Mouse (Mus musculus): ENCODE data around the gene Tspo. TPM values are rescaled to one million over a fixed set of nuclear protein-coding genes. Genes with fewer than 3 reads are reported as not detected.

The Tspo gene
- polyA plus RNA-seq, 1 experiment from 2014 or later: 202 TPM

- Histone ChIP-seq H3K4me3 (replicated peaks) (no peak overlapping the region), H3K9ac (no peak overlapping the region; the same call in 1 of the 2 replicates), H3K9me3 (replicated peaks) (no peaks in the 10 kb centered on the region), H3K4me2 (no peak overlapping the region), H3K27ac (replicated peaks) (peak overlapping the region; percentile 48; the same call in 1 of the 2 replicates), H3K27me3 (no peaks in the 10 kb centered on the region), H3K4me1 (replicated peaks) (peaks cover 60% of the 10 kb centered on the region), H3K36me3 (replicated peaks) (peaks cover 9% of the 10 kb centered on the region)
- WGBS (ENCODE audit: insufficient replicate concordance): 25% methylated on average over 4 of the region's 4 CpGs
- no peak for ATAC-seq (ENCODE audit: insufficient read depth)
Measured at GRCm38 (mm10) chr15:83601185-83601584, 37.8 kb downstream of the Tspo start.

DNA sequence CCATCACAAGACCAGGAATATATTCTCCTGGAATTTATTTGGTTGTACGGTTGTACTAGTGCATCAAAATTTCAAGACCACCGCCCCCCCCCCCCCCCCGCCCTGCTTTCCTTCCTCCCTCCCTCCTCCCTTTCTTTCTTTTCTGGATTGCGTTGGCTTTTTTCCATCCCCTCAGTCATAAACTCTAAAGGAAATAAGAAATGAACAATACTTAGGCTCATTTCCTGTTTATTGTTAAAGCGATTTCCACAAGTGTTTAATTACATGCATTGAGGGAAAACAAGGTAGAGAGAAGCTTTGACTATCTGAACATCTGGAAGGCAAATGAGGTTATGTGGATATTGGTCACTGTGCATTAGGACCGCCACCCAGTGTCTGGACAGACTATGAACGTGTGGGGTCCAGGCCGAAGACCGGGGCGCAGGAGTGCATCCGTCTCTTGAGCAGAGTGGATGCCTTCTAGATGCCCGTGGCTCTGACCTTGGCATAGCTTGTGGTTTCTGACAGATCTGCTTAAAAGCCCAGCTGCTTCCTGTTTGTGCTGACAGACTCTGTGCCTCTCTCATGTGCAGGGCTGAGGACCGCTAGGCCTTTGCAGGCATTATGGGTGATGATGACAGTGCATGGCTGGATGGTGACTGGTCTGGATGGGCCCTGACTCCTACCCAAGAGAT, 39.1 kb downstream of the Tspo start:
- H3K9me3 ChIP-seq (replicated peaks): no peaks in the 10 kb centered on the region
- H3K9ac ChIP-seq: no peak overlapping the region
- H3K27ac ChIP-seq (replicated peaks): no peak overlapping the region
- no peak for ATAC-seq (ENCODE audit: insufficient read depth)
- H3K4me3 ChIP-seq (replicated peaks): no peak overlapping the region
- peaks cover 62% of the 10 kb centered on the region for H3K4me1 ChIP-seq (replicated peaks)
- no peak overlapping the region for H3K4me2 ChIP-seq
- H3K36me3 ChIP-seq (replicated peaks): peaks cover 5% of the 10 kb centered on the region
- 44% methylated on average over 13 of the region's 13 CpGs for WGBS (ENCODE audit: insufficient replicate concordance)
- no peaks in the 10 kb centered on the region for H3K27me3 ChIP-seq

GRCm38 (mm10) chr15:83603046-83603396, 39.6 kb downstream of the Tspo start:
- H3K9me3 ChIP-seq (replicated peaks): no peaks in the 10 kb centered on the region
- no peak overlapping the region for H3K4me2 ChIP-seq
- H3K27me3 ChIP-seq: no peaks in the 10 kb centered on the region
- ATAC-seq (ENCODE audit: insufficient read depth): no peak
- H3K9ac ChIP-seq: no peak overlapping the region
- H3K36me3 ChIP-seq (replicated peaks): no peaks in the 10 kb centered on the region
- 79% methylated on average over 1 of the region's 1 CpGs for WGBS (ENCODE audit: insufficient replicate concordance)
- no peak overlapping the region for H3K4me3 ChIP-seq (replicated peaks)
- H3K4me1 ChIP-seq (replicated peaks): peaks cover 66% of the 10 kb centered on the region
- no peak overlapping the region for H3K27ac ChIP-seq (replicated peaks)

DNA sequence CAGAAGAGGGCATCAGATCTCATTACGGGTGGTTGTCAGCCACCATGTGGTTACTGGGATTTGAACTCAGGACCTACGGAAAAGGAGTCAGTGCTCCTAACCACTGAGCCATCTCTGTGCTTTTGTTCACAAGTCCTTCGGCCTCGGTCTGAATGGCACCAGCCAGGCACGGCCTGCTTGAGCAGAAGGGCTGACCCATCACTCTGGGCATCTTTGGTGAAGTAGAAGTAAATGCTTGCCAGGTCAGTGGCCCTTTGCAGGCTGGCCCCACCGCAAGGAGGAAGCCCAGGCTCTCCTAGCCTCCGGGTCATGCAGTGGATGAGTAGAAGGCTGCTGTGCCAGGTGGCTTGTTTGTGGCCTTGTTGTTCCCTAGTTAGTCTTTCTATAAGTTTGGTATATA, 40.0 kb downstream of the Tspo start:
- Histone ChIP-seq H3K4me3 (replicated peaks) (no peak overlapping the region), H3K36me3 (replicated peaks) (no peaks in the 10 kb centered on the region), H3K27ac (replicated peaks) (peak overlapping the region; percentile 38; the same call in 1 of the 2 replicates), H3K9me3 (replicated peaks) (no peaks in the 10 kb centered on the region), H3K4me1 (replicated peaks) (peaks cover 66% of the 10 kb centered on the region), H3K4me2 (no peak overlapping the region), H3K9ac (no peak overlapping the region), H3K27me3 (no peaks in the 10 kb centered on the region)
- 84% methylated on average over 7 of the region's 7 CpGs for WGBS (ENCODE audit: insufficient replicate concordance)
- ATAC-seq (ENCODE audit: insufficient read depth): no peak

GRCm38 (mm10) chr15:83606216-83606615, 42.8 kb downstream of the Tspo start:
- Histone ChIP-seq H3K4me1 (replicated peaks) (peaks cover 55% of the 10 kb centered on the region), H3K9me3 (replicated peaks) (no peaks in the 10 kb centered on the region), H3K9ac (no peak overlapping the region), H3K4me3 (replicated peaks) (no peak overlapping the region), H3K27ac (replicated peaks) (peak overlapping the region; percentile 43), H3K27me3 (no peaks in the 10 kb centered on the region), H3K36me3 (replicated peaks) (no peaks in the 10 kb centered on the region), H3K4me2 (peak overlapping the region; percentile 61)
- ATAC-seq (ENCODE audit: insufficient read depth): peak; percentile 40
- WGBS (ENCODE audit: insufficient replicate concordance): 80% methylated on average over 11 of the region's 11 CpGs

DNA sequence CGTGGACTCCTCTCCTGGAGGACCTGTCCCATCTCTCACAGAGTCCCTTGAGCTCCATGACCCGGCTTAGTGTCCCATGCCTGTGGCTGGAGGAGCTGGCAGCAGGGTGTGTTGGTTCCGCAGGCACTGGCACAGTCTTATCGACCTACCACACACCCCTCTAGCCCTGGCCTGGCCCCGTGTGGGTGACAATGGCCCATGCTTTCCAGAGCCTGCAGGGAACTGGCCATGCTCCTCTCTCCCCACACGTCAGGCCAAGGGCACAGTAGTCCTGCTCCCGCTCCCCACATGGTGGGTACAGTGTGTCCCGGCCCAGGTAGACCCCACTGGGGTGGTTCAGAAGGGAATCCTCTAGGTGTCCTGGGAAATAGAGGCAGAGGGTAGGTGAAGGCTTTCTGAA, 43.3 kb downstream of the Tspo start:
- 53% methylated on average over 8 of the region's 8 CpGs for WGBS (ENCODE audit: insufficient replicate concordance)
- Histone ChIP-seq H3K27ac (replicated peaks) (peak overlapping the region; percentile 43), H3K4me1 (replicated peaks) (peaks cover 51% of the 10 kb centered on the region), H3K9ac (peak overlapping the region; percentile 34; the same call in 1 of the 2 replicates), H3K36me3 (replicated peaks) (no peaks in the 10 kb centered on the region), H3K4me2 (peak overlapping the region; percentile 61), H3K9me3 (replicated peaks) (no peaks in the 10 kb centered on the region), H3K4me3 (replicated peaks) (peak overlapping the region; percentile 14), H3K27me3 (no peaks in the 10 kb centered on the region)
- peak; percentile 91 for ATAC-seq (ENCODE audit: insufficient read depth)

- peak overlapping the region; percentile 34; the same call in 1 of the 2 replicates for H3K9ac ChIP-seq
- H3K4me1 ChIP-seq (replicated peaks): peaks cover 48% of the 10 kb centered on the region
- H3K4me2 ChIP-seq: peak overlapping the region; percentile 61
- 40% methylated on average over 15 of the region's 15 CpGs for WGBS (ENCODE audit: insufficient replicate concordance)
- H3K36me3 ChIP-seq (replicated peaks): no peaks in the 10 kb centered on the region
- H3K27me3 ChIP-seq: no peaks in the 10 kb centered on the region
- H3K27ac ChIP-seq (replicated peaks): peak overlapping the region; percentile 43
- peak overlapping the region; percentile 14 for H3K4me3 ChIP-seq (replicated peaks)
- no peaks in the 10 kb centered on the region for H3K9me3 ChIP-seq (replicated peaks)
- peak; percentile 60 for ATAC-seq (ENCODE audit: insufficient read depth)
Measured at GRCm38 (mm10) chr15:83607115-83607802, 43.9 kb downstream of the Tspo start.

- Histone ChIP-seq H3K9ac (no peak overlapping the region), H3K4me1 (replicated peaks) (no peaks in the 10 kb centered on the region), H3K4me3 (replicated peaks) (no peak overlapping the region), H3K4me2 (no peak overlapping the region), H3K9me3 (replicated peaks) (no peaks in the 10 kb centered on the region), H3K27me3 (no peaks in the 10 kb centered on the region), H3K27ac (replicated peaks) (no peak overlapping the region), H3K36me3 (replicated peaks) (no peaks in the 10 kb centered on the region)
- WGBS (ENCODE audit: insufficient replicate concordance): 60% methylated on average over 3 of the region's 3 CpGs
- ATAC-seq (ENCODE audit: insufficient read depth): no peak
Measured at GRCm38 (mm10) chr15:83615245-83615644, 51.9 kb downstream of the Tspo start.

Small RNAs within 50 kb of the gene (microRNA-seq; reads per million reads assigned to microRNA genes)
- gene Gm24575: not detected

Other genes with a start within 250 kb of the Tspo start
- gene Arfgap3, start 213.3 kb upstream of the Tspo start, polyA plus RNA-seq (2015; fragmentation: Nextera tagmentation; extraction: Ambion mirVana): 15.4 TPM in 2 replicates
- gene Pacsin2, start 99.0 kb upstream of the Tspo start, polyA plus RNA-seq (2015; fragmentation: Nextera tagmentation; extraction: Ambion mirVana): 46.7 and 50.5 TPM in 2 replicates
- gene Ttll1, start 52.7 kb upstream of the Tspo start, polyA plus RNA-seq (2015; fragmentation: Nextera tagmentation; extraction: Ambion mirVana): 4.5 and 4.9 TPM in 2 replicates
- gene Bik, start 36.7 kb upstream of the Tspo start, polyA plus RNA-seq (2015; fragmentation: Nextera tagmentation; extraction: Ambion mirVana): 1.9 and 2.2 TPM in 2 replicates
- gene Mcat, start 195 bp downstream of the Tspo start, polyA plus RNA-seq (2015; fragmentation: Nextera tagmentation; extraction: Ambion mirVana): 15.4 and 16.8 TPM in 2 replicates
- gene Ttll12, start 31.6 kb downstream of the Tspo start, polyA plus RNA-seq (2015; fragmentation: Nextera tagmentation; extraction: Ambion mirVana): 35.6 and 38.5 TPM in 2 replicates
- gene Scube1, start 161.4 kb downstream of the Tspo start, polyA plus RNA-seq (2015; fragmentation: Nextera tagmentation; extraction: Ambion mirVana): 0.16 and 0.24 TPM in 2 replicates
- 0.13 and 0.17 TPM in 2 replicates for gene Mpped1, start 215.9 kb downstream of the Tspo start, polyA plus RNA-seq (2015; fragmentation: Nextera tagmentation; extraction: Ambion mirVana)

All from liver, embryonic 15.5 days (tissue).